Mouse (Mus musculus) olfactory bulb, adult 2 months (tissue): ENCODE data around the gene Fam160a1. TPM values are rescaled to one million over a fixed set of nuclear protein-coding genes. Genes with fewer than 3 reads are reported as not detected.

ENCODE experiments used
- H3K27ac ChIP-seq: fragments of 200-500 bp; 2 replicates; pipeline ENCODE4 v1.5.1; 2012; ENCODE audit warnings: low read depth, low read length; ENCODE audit not compliant: insufficient read depth
- H3K4me1 ChIP-seq: fragments of 200-500 bp; 2 replicates; pipeline ENCODE4 v1.6.1; 2012; ENCODE audit warnings: low read length; ENCODE audit not compliant: control insufficient read depth, insufficient read depth
- H3K4me3 ChIP-seq: fragments of 200-500 bp; 2 replicates; pipeline ENCODE4 v1.5.1; 2012; ENCODE audit warnings: mild to moderate bottlenecking, low read depth, low read length, moderate library complexity; ENCODE audit not compliant: insufficient read depth
- CTCF ChIP-seq: fragments of 200-500 bp; IDR thresholded peaks from 2 replicates; pipeline ENCODE4 v1.5.1; 2012; ENCODE audit warnings: low read depth, mild to moderate bottlenecking, low read length, moderate library complexity; ENCODE audit not compliant: insufficient read depth
- POLR2A ChIP-seq: fragments of 200-500 bp; IDR thresholded peaks from 2 replicates; pipeline ENCODE4 v1.6.1; 2012; ENCODE audit warnings: mild to moderate bottlenecking, low read depth, low read length, moderate library complexity; ENCODE audit not compliant: insufficient read depth
- WGBS: fragments of 180-500 bp; shearing (Covaris S2); methylation state at CpG from one replicate; pipeline ENCODE4 v1.1.7; 2018; 5-methylcytosine and 5-hydroxymethylcytosine counted together
- polyA plus RNA-seq: library from polyadenylated mRNA; stranded (reverse); fragments of >200 nt; gene quantifications from 2 replicates; pipeline ENCODE4 v1.2.4, GENCODE M21; 2012; ENCODE audit warnings: low replicate concordance; ENCODE audit not compliant: missing spikeins, insufficient read depth, insufficient read length

Gene Fam160a1
- polyA plus RNA-seq, 1 experiment: not detected

- no peaks in the 10 kb centered on the region for H3K4me1 ChIP-seq
- no peak for TF ChIP-seq CTCF
- TF ChIP-seq POLR2A: no peak
- H3K4me3 ChIP-seq: no peak overlapping the region
- no peak overlapping the region for H3K27ac ChIP-seq
- WGBS: 81% methylated on average over 7 of the region's 7 CpGs
These were observed 136.0 kb downstream of the Fam160a1 start for GRCm38 (mm10) chr3:85681136-85681535.

- no peaks in the 10 kb centered on the region for H3K4me1 ChIP-seq
- no peak overlapping the region for H3K27ac ChIP-seq
- no peak overlapping the region for H3K4me3 ChIP-seq
- TF ChIP-seq CTCF: no peak
- no peak for TF ChIP-seq POLR2A
- WGBS: 94% methylated on average over 5 of the region's 5 CpGs
These were observed 137.1 kb downstream of the Fam160a1 start for GRCm38 (mm10) chr3:85679960-85680359.

GRCm38 (mm10) chr3:85679312-85679933 lies 137.7 kb downstream of the Fam160a1 start:
- H3K27ac ChIP-seq: no peak overlapping the region
- no peak for TF ChIP-seq CTCF
- TF ChIP-seq POLR2A: no peak
- 94% methylated on average over 8 of the region's 8 CpGs for WGBS
- no peak overlapping the region for H3K4me3 ChIP-seq
- H3K4me1 ChIP-seq: no peaks in the 10 kb centered on the region

- H3K4me1 ChIP-seq: no peaks in the 10 kb centered on the region
- 82% methylated on average over 3 of the region's 3 CpGs for WGBS
- H3K4me3 ChIP-seq: no peak overlapping the region
- H3K27ac ChIP-seq: no peak overlapping the region
- TF ChIP-seq POLR2A: no peak
- no peak for TF ChIP-seq CTCF
These were observed 139.1 kb downstream of the Fam160a1 start for GRCm38 (mm10) chr3:85677952-85678351.

GRCm38 (mm10) chr3:85677133-85677532 lies 140.0 kb downstream of the Fam160a1 start:
- 81% methylated on average over 8 of the region's 8 CpGs for WGBS
- Histone ChIP-seq H3K27ac (no peak overlapping the region), H3K4me1 (no peaks in the 10 kb centered on the region), H3K4me3 (no peak overlapping the region)
- TF ChIP-seq CTCF (no peak), POLR2A (no peak)

GRCm38 (mm10) chr3:85669844-85670243 lies 147.2 kb downstream of the Fam160a1 start:
- no peak overlapping the region for H3K4me3 ChIP-seq
- WGBS: 86% methylated on average over 6 of the region's 6 CpGs

GRCm38 (mm10) chr3:85667683-85668082 lies 149.4 kb downstream of the Fam160a1 start:
- TF ChIP-seq CTCF: no peak
- TF ChIP-seq POLR2A: no peak

More at GRCm38 (mm10) chr3:85669844-85670243, 147.2 kb downstream of the Fam160a1 start:
- no peak overlapping the region for H3K27ac ChIP-seq
- TF ChIP-seq POLR2A: no peak
- no peak for TF ChIP-seq CTCF
- H3K4me1 ChIP-seq: peaks cover 14% of the 10 kb centered on the region

GRCm38 (mm10) chr3:85666736-85667135 lies 150.4 kb downstream of the Fam160a1 start:
- no peak overlapping the region for H3K4me3 ChIP-seq
- peaks cover 32% of the 10 kb centered on the region for H3K4me1 ChIP-seq
- TF ChIP-seq POLR2A: no peak
- no peak for TF ChIP-seq CTCF
- H3K27ac ChIP-seq: no peak overlapping the region
- 49% methylated on average over 12 of the region's 12 CpGs for WGBS

More at GRCm38 (mm10) chr3:85667683-85668082, 149.4 kb downstream of the Fam160a1 start:
- WGBS: 79% methylated on average over 6 of the region's 6 CpGs
- no peak overlapping the region for H3K4me3 ChIP-seq
- H3K27ac ChIP-seq: no peak overlapping the region
- H3K4me1 ChIP-seq: peaks cover 29% of the 10 kb centered on the region

- no peak for TF ChIP-seq POLR2A
- TF ChIP-seq CTCF: no peak
- H3K4me1 ChIP-seq: peaks cover 32% of the 10 kb centered on the region
- 70% methylated on average over 3 of the region's 3 CpGs for WGBS
- H3K27ac ChIP-seq: no peak overlapping the region
- no peak overlapping the region for H3K4me3 ChIP-seq
These were observed 150.9 kb downstream of the Fam160a1 start for GRCm38 (mm10) chr3:85666166-85666565.
